Mouse (Mus musculus): ENCODE data around the gene Cpa1.

Cpa1 gene

DNA sequence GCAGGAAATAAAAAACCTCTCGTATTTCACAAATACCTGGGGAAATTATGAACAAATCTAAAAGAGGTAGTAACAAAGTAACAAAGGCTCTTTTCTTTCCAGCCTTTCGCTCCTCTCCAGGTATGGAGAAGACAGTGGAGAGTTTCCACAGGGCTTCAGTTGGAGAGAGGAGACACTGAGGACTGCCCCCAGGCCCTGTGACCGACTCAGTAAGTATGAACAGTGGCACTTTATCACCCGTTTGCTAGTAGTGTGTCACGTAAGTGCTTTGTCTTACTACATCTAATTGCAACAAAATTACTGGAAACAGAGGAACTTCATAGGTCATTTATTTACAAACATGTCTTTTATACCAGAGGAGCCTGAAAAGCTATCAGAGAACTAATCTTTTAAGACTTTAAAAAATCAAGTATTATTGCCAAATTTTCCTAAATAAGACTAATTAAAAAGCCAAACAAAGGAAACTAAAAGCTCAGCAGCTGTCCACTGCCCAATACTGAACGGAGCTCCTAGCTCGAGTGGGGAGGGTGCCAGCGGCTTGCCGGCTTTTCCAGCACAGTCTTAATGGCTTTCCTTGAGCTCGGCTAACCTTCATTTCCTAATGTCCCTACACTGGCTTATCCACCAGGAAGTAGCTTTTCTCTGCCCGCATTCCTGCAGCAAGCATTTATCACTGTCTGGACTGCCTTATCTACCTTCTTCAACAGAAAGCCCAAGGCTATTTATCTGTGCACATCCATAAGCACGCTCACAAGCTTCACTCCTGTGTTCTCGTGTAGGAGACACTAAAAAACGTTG lies 34.9 kb downstream of the Cpa1 start:
- no peak for DNase-seq (ENCODE audit: low spot score)

GRCm38 (mm10) chr6:30674714-30675280 lies 35.8 kb downstream of the Cpa1 start:
- DNase-seq (ENCODE audit: low spot score) = no peak

DNA sequence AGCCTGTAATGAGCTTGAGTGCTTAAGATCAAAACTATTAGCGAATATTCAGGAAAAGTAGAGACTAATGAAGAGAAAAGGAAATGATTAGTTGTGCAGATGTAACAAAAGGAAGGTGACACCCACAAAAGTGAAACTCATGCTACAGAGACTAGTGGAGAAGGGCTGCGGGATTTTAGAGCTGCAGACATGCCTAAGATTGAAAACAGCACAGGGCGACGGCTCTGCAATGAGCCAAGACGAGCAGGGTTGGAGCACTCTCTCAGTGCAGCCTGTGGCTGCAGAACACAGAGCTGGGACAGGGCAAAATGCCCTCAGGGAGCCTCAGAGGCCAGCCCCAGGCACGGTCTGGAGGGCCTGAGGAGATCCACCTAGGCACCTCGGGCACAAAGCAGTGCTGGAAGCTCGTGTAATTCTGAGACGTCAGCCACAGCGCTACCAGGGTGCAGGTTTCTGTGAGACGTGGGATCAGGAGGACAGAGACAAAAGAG lies 36.3 kb downstream of the Cpa1 start:
- no peak for DNase-seq (ENCODE audit: low spot score)

DNA sequence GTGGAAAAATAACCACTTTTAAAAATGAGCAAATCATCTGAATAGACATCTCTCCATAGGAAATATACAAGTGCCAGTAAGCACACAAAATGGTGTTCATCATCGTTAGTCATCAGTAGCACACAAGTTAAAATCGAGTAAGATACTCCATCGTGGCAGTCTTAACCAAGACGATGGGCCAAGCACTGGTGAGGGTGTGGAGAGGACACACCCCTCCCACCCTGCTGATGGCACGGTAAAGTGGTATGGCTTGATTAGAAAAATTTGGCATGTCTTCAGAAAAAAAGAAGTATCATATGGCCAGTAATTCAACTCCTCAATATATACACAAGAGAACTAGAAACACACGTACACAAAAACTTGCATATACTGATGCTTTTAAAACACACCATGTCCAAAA lies 37.5 kb downstream of the Cpa1 start:
- no peak for DNase-seq (ENCODE audit: low spot score)

- DNase-seq (ENCODE audit: low spot score) = no peak
Measured at GRCm38 (mm10) chr6:30677591-30677990, 38.6 kb downstream of the Cpa1 start.

DNA sequence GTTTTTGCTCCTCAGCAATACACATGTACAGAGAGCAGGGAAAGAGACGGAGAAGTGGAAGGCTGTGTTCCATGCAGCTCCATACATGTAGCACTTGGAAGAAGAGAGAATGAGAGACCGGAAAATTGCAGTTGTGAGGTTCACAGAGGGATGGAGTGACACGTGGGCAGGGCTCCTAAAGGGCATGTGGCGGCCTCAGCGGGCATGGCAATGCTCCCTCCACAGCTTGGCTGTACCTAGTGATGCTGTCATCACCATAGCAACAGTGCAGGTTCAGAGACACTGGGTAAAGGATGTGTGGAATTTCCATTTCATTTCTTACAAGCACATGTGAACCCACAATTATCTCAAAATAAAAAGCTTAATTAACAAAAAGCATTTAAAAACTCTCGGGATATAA lies 39.5 kb downstream of the Cpa1 start:
- DNase-seq (ENCODE audit: low spot score) = no peak

- no peak for DNase-seq (ENCODE audit: low spot score)
Measured at GRCm38 (mm10) chr6:30679567-30679966, 40.5 kb downstream of the Cpa1 start.

- no peak for DNase-seq (ENCODE audit: low spot score)
Measured at GRCm38 (mm10) chr6:30680442-30680841, 41.4 kb downstream of the Cpa1 start.

DNA sequence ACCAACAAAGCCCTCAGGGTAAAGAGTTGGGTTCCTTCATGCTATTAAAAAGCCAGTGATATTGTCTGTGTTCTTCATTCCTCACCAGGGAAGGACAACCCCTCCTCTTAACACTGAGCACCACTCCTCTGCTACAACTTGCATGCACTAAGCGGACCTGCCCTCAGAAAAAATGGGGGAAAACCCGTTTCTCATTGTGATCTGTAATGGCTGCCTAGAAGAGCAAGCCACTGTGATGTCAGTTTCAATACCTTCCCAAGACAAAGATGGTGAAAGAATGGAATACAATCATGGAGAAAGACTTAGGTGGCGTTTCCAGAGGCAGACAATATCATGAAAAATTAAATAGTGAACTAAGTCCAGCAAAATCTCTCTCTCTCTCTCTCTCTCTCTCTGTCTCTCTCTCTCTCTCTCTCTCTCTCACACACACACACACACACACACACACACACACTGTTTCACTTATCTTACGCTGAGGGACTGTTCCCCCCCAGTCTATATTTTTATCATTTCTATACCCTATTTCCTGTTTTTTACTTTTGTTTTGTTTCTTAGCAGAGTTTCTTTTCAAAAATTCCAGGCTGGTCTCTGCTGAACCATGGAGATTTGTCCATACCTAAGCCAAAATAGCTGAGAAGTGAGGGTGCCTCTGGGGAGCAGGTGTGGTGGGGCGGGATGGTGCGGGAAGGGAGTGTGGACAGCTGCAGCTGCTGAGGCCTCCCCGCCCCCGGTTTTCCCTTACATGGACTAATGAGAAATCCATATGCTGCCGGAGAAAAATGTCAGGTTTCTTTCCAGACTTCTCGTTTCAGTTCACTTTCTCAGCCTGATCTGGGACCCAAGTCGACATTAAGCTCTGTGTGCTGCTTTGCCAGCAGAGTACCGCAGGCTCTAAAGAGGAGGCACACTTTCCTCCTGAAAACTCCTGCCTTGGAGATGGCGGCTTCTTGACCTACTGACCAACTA lies 43.2 kb downstream of the Cpa1 start:
- no peak for DNase-seq (ENCODE audit: low spot score)

DNA sequence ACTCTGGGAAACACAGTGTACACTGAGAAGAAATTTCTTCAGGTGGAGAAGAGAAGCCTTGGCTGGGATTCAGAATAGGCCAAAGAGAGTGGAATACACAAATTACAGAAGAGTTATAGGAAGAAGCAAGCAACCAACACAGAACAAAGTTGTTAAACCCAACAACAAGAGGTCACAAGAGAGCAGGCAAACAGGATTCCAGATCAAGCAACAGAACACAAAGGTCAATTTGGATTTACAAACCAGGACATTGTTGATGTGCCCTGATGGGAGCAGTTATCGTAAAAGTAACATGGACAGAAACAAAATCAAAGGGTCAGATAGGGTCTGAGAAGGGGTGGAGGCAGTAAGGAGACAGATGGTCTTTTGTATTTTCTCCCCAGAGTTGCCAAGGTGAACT lies 45.6 kb downstream of the Cpa1 start:
- no peak for DNase-seq (ENCODE audit: low spot score)

DNA sequence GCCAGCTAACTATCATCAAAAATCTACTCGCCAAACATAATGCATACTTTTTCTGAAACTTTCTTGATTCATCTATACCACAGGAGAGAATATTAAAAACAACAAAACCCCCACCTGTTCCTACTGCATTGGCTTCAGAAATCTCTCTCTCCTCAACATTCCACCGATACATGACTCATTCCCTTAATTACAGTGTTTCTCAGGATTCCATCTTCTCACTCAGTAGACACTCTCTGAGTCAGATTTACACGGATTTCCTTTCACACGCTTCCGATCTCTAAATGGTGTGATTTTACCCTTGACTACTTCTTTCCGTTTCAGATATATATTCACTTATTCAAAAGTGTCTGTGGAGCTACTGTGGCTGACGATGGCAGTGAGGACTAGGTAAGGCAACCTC lies 48.2 kb downstream of the Cpa1 start:
- no peak for DNase-seq (ENCODE audit: low spot score)

DNA sequence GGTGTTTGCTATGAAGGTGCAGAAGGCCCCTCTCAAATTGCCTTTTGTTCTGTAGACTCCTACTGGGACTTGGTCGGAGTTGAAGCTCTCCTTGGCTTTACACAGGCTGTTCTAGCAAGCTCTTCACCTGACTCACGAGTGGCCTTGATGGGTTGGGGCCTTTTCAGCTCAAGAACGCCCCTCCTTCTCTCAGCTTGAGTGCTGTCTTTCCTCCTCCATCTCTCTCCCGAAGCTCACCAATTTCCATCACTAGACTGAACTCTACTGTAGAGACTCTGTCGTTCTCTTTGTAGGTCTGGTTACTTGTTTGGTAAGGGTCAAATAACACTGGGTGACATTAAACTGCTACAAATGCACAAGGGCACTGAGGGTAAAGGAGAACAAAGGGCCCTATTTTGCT lies 53.8 kb downstream of the Cpa1 start:
- no peak for DNase-seq (ENCODE audit: low spot score)

DNA sequence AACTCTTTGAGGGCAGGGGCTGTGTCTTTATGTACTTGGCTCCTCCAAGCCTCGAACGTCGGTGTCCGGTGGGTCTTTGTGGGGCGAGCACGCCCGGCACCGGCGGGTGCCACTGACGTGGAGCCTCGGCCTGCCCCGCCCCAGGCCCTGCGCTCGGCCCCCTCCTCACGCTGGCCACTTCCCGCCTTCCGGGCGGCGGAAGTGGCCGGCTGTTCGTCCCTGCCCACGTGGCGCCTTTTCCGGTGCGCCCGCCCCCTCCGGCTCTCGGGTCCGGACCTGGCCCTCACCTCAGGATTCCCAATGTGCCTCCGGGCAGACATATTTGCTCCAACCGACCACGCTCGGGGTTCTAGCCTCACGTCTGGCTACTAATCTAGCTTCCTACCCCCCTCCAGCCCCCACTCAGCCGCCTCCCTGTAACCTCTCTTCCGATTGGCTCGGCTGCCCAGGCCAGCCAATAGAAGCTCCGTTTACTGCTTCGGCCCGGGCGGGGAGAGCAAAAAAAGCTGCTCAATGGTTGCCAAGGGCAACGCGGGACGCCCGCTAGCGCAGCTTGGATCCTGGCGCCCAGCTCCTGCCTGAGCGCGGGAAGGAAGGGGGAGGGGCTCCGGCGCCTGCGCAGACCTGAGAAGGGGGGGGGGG lies 54.5 kb downstream of the Cpa1 start, which contains the start of gene Cep41:
Cep41 (minus strand) TSS at position 400 of the 642 bp plus-strand sequence.
- DNase-seq (ENCODE audit: low spot score) = peak; percentile 93

DNA sequence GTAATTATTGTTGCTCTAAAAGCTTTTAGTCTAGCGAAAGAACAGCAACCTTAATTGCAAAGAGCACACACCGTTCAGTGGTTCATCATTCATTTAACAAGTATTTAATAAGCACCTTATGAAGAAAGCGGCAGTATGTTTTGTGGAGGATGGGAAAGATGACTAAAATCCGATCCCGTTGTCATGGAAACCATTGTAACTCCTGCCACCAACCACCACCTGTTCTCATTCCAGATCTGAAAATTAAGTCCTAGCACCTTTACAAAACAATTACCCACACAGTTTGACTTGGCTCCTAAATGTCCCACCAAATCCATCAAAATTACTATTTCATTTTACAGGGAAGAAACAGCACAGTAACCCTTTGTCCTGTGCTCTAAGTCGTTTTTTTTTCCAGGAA lies 55.2 kb downstream of the Cpa1 start:
- no peak for DNase-seq (ENCODE audit: low spot score)

All from T-cell, adult 2 months (primary cell).